Mouse (Mus musculus) ES-CJ7 (cell line): ENCODE data around the gene Bhmt2.

Source experiments
- DNase-seq: peaks from one replicate; pipeline ENCODE4 v3.0.0; 2011; ENCODE audit warnings: low read depth, low spot score

Gene Bhmt2

DNA sequence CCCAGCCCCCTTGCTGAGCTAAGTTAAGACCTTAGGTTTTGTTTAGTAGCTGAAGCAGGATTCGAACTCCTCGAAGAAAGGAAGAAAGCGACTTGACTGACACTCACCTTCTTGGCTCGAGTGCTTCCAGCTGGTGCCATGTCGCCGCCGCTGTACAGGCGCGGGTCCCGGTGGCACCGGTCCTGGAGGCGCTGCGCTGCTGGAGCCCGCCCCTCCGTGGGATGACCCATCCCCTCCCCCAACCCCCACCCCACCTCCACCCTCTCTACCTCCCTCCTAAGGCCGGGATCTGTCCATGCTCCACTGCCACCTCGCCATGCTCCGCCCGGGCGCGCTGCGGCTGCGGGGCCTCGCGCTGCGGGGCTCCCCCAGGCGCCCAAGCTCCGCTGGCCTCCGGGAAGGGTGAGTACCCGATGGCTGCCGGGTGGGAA is at the start of gene Bhmt2, which contains the start of gene Dmgdh:
TSS of gene Bhmt2 (minus strand) at position 172 of the 431 bp plus-strand sequence.
TSS of gene Dmgdh (plus strand) at position 303 of the 431 bp plus-strand sequence.
- DNase-seq = peak; percentile 55

DNA sequence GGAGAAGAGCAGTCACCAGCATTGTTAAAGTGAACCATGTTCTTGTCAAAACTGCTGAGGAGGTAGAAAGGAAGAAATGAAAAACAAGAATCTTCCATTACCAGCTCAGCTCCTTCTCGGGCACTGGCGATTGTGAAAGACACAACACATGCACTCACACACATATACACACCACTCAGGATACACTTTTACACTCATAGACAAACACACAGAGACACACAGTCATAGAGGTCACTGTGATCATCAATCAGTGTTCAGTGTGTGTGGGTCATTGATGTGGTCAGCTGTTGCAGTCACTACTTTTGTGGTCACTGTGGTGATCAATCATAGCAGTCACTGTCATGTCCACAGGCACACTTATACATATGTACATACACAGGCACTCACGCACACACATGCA is 49.4 kb upstream of the Bhmt2 start:
- no peak for DNase-seq

DNA sequence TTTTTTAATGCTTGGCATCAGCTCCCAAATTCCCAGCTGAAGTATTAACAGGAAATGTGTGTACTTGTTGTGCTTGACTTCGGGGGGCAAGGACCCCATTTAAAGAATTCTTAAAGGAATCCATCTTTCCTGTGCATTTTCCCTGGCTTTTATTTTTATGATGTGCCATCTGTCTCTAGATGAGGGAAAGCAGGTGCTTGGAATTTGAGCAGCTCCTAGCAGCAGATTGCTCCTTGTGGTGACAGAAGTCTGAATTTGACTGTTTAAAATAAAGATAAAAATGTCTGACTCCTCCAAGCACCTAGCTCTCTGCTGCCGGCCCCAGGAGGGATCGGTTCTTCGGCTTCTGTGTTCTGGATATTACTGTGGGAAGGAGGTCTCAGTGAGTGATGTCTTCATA is 47.8 kb upstream of the Bhmt2 start:
- no peak for DNase-seq

DNA sequence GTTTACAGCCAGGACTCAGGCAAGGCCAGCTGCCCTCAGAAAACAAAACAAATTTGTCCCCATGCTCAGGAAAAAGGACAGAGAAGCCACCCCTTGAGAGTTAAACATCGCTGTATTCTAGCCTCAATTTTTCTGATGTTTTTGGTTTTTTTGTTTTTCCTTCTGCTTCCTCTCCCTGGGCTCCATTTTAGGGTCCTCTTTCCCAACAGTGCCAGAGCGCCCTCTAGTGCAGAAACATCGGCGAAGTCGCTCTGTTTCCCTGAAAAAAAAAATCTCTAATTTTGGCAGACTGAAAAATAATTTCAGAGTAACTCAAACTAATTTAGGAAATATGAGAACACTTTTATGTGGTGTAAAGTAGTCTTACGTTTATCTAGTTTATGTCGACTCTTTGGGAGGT is 44.8 kb upstream of the Bhmt2 start:
- peak; percentile 52 for DNase-seq

DNA sequence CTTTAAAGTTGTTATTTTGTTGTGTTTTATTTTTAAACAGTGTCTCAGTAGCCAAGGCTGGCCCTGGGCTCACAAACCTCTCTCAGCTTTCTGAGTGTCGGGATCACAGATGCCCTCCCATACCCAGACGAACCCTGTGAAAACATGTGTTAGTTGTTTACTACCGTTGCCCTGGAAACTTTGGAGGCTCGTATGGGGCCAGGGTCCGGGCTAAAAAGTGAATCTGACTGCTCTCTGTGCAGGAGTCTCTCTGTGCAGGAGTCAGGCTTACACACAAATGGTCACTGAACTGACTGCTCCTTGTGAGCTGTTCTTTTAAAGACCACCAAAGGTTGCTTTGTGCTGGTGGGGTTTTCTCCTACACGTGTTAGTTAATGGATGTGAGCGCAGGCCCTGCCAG is 43.0 kb upstream of the Bhmt2 start:
- DNase-seq = no peak

DNA sequence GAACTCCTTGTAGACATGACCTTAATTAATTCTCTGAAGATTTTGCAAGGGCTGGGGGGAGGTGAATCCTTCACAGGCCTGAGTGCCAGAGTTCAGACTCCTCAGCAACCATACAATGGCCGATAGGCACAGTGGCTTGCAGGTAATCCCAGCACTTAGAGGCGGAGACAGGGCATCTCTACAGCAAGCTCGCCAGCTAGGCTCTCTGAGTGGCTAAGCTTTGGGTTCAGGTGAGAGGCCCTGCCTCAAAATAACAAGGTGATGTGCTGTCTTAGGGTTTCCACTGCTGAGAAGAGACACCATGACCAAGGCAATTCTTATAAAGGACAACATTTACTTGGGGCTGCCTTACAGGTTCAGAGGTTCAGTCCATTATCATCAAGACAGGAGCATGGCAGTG is 39.7 kb upstream of the Bhmt2 start:
- no peak for DNase-seq

DNA sequence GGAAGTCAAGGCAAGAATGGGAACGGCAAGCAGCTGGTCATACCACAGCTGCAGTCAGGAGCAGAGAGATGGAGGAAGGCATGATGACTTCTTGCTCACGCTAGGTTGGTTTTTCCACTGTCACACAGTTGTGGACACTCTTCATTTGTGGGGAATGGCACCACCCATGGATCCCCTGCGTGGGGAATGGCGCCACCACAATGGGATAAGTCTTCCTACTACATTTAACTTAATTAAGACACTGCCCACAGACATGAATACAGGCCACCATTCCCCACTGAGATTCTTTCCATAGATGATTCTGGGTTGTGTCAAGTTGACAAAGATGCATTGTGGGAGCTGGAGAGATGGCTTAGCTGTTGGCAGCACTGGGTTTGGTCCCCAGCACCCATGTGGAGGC is 38.3 kb upstream of the Bhmt2 start:
- DNase-seq = no peak

DNA sequence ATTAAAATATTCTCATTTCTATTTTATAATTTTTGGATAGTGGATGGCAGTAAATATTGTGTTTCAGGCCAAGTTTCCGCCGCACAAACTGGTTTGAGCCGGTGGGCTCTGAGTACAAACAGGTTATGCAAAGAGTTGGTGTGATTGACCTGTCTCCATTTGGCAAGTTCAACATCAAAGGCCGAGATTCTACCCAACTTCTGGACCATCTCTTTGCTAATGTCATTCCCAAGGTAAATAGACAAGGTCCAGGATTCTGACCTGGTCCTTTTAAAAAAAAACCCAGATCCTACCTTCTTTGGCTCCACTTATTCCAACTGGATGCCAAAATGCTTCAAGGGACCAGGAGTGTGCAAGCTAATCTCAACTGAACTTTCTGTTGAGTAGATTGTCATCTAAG is 37.1 kb upstream of the Bhmt2 start:
- no peak for DNase-seq

DNA sequence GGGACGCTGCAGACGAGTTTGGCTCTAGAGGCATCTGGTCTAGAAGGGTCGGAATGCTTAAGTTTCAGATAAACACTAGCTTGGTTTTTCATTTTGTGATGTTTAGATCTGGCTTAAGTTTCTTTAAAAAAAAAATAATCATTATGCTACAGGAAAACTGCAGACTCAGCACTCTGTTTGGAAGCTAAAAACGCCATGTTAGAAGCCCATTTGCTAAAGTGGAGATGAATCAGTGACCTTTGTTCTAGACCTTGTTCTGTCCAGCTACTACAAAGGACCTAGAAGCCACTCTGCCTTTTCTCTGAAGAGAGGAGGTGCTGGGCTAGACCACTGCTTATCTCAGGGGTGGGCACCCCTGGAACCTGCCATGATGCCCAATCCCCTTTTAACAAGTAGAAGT is 36.2 kb upstream of the Bhmt2 start:
- DNase-seq = no peak

DNA sequence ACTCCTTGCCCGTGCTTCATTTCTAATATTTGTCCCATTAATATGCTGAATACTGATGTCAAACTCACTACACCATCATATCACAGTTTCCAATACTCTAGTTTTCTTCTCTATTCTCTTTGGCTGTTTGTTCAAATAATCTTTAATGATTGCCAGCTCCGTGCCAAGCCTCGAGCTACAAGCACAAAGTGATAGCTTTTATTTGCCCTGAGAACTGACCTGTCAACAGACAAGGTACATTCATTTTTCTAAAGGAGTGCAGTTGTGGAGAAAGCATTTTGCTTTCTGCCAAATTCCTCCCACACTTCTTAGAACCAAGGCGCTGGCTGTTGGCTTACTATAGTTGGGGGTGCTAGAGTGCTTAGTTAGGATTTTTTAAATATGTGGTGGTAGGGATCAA is 33.2 kb upstream of the Bhmt2 start:
- DNase-seq = no peak

DNA sequence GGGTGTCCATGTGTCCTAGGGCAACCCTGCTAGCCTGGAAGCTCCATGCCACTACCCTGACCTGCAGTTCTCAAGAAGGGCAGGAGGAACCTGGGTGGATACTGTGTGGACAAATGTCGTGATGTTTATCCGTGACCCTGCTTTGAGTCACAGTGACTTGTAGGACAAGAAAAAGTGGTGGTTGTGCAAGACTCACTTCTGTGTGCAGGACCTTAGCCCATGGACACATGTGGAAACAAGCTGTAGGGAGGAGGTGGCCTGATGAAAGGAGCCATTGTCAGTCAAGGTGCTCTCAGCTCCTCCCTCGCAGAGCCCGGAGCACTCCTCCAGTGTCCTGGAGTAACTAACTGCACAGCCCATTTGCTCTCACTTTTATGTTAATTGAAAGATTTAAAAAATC is 31.6 kb upstream of the Bhmt2 start:
- no peak for DNase-seq

DNA sequence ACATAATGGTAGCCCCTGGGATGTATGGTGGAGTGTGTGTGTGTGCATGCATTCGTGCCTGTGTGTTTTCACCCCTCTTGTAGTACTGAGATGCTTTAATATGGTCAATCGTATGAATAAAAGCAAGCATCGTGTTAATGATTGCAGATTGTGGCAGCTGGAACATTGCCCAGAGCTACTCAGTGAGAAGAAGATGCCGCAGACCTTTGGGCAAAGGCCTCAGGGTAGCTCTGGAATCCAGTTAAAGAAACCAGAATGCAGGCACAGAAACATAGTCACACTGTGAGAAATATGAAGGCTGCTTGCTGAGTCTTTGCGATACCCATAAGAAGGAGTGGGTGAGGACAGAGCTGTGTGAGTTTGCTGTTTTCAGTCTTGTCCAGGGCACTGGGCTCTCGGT is 24.8 kb upstream of the Bhmt2 start:
- DNase-seq = no peak

DNA sequence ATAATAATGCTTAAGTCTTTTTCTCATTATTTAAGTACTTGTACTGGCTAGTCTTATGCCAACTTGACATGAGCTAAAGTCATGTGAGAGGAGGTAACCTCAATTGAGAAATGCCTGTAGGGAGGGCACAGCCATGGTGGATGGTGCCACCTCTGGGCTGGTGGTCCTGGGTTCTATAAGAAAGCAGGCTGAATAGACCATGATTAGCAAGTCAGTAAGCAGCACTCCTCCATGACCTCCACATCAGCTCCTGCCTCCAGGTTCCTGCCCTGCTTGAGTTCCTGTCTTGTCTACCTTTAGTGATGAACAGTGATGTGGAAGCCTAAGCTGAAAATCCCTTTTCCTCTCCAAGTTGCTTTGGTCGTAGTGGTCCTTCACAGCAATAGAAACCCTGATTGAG is 16.7 kb upstream of the Bhmt2 start:
- DNase-seq = no peak

DNA sequence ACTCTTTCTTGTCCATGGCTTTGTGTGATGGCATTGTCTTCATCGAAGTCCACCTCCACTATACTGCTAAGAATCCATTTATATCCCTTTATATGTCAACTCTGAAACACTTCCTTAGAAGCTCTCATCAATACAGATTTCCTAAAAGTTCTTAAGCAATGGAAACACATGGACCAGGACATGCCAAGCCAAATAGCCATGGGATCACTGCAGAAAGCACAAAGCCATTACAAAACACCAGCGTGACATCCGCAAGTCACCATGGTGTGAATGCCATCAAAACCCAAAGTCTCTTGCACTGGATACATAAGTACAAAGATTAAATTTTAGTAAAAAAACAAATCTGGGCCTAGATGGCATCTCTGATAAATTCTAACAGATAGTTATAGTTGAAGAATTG is 15.5 kb upstream of the Bhmt2 start:
- no peak for DNase-seq

DNA sequence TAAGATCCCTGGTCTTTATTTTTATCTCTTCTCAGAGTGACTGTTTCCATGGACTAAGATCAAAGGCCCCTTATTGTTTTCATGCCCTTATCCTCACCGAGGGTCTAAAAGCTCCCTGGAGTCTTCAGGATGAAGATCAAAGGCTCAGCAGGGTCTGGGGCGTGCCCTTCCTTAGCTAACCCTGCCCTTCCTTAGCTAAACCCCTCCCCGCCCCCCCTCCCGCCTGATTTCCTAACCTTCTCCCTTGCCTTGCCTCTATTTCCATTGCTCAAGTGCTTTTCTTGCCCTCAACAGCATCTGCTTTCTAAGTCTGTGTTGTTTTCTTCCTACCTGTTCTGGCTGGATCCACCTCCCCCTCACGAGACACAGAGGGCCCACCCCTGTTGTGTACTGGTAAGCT is 13.2 kb upstream of the Bhmt2 start:
- DNase-seq = peak; percentile 81

DNA sequence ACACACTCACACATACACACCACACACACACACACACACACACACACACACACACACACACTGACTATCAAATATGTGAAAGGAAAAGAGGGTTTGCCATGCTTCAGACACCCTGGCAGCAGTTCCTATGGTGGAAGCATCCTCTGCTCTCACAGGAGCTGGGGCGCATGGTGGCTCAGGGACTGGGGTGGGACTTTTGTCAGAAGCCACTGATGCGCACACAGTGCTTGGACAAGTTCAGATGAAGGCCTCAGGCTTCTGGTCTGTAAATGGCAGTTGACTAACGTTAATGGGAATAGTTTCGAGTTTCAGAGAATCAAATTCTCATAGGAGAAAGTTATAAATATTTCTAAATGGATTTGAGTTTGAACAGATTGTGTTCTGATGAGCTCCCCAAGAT is 11.1 kb upstream of the Bhmt2 start:
- DNase-seq = no peak

DNA sequence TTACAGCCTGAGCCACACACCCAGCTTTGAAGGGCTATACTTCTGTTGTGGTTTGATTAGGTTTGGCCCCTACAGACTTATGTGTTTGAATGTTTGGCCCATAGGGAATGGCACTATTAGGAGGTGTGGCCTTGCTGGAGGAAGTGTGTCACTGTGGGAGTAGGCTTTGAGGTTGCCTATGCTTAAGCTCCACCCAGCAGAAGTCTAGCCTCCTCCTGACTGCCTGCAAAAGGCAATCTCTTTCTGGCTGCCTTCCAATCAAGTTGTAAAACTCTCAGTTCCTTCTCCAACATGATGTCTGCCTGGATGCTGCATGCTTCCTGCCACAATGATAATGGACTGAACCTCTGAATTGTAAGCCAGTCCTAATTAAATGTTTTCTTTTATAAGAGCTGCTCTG is 9.2 kb upstream of the Bhmt2 start:
- DNase-seq = peak; percentile 22

DNA sequence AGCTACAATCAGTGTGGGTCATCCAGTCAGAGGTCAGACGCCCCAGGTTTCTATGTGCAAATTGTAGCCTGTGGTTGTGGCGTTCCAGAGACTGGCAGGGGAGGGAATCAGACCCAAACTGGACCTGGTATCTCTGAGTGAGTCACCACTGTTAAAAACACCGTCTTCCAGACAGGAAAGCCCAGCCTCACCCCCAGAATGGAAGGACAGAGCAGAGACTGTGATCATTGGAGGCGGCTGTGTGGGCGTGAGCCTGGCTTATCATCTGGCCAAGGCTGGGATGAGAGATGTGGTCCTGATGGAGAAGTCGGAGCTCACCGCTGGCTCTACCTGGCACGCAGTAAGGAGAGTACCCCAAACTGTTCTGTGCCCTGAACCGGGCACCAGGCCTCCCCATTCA is 2.8 kb upstream of the Bhmt2 start:
- no peak for DNase-seq

DNA sequence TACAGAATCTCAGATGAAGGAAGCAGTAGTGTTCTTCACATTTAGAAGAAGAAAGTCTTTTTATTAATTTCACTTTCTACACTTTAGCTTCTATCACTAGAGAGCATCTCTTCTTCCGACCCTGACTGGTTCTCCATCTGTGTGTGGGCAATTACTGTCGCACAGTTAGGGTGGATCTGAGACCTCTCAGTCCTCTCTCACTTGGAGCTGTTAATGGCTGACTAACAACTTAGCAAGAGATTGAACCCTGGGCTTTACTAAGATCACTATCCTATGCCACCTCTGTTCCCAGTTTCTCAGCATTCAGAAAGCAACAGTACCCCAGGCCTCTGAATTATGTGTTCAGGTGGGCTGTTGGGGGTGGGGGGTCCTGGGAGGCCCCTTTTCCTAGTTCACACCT is 806 bp downstream of the Bhmt2 start:
- no peak for DNase-seq

DNA sequence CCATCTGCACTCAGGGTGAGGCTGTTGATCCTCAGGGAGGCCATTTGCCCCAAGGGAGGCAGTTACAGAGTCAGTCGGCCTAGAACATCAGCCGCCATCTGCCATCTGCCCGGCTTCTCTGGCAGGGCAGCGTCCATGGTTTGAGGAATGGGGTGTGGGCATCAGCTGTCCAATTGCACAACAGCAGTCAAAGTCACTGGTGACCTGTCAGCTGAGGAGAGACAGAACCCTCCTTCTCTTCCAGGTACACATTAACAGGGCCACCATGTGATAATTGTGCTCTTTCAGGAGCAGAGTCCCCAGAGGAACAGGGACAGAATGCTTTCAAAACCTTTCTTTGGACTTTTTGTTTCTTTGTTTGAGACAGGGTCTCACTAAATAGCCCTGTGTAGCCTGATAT is 1.7 kb downstream of the Bhmt2 start:
- DNase-seq = no peak

DNA sequence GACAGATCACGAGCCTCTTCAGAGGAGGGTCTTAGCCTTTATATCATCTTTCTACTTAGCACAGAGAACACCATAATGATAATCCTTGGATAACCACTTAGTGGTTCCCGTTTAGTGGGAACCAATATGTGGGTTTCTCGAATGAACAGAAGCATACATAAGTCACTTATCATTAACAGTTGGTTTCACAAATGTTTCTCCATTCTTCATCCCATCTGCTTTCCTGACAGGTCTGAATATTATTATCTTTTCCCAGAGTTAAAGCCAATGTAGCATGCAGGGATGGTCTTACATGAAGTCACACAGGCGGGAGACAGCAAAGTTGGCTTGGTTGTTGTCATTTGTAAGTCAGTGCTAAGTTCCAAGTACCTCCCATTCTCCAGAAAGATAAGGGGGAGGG is 6.5 kb downstream of the Bhmt2 start:
- DNase-seq = no peak

DNA sequence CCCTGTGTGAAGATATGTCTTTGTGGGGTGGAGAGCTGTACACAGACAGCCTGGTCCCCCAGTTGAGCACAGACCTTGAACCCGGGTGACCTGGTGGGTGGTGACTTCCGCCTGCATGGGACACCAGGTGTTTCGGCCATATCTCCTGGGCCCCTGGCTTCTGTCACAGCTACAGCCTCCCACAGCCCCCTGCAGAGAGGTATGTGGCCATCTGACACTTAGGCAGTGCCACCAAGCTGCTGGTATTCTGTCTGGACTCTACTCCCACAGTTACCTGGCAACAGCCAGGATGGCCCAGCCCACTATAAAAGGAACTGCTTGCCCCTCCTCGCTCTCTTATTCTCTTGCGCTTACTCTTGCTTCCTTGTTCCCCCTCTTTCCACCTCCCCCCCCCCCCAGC is 16.2 kb downstream of the Bhmt2 start:
- DNase-seq = no peak

DNA sequence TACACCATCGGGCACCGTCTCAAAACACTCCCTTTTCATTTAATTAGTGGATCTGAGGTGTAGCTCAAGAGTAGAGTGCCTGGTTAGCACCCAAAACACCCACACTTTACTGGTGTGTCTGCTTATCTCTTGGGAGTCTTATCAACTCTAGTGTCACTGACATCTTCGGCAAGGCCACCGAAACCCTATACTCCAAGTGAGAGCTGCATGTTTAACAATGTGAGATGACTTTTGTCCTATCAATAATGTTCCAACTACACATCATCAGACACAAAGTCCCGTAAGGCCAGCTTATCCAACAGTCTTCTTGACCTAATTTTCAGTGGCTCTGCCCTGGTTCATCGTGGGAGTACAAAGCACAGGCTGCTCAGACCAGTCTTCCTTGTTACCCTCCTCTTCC is 20.7 kb downstream of the Bhmt2 start:
- no peak for DNase-seq

DNA sequence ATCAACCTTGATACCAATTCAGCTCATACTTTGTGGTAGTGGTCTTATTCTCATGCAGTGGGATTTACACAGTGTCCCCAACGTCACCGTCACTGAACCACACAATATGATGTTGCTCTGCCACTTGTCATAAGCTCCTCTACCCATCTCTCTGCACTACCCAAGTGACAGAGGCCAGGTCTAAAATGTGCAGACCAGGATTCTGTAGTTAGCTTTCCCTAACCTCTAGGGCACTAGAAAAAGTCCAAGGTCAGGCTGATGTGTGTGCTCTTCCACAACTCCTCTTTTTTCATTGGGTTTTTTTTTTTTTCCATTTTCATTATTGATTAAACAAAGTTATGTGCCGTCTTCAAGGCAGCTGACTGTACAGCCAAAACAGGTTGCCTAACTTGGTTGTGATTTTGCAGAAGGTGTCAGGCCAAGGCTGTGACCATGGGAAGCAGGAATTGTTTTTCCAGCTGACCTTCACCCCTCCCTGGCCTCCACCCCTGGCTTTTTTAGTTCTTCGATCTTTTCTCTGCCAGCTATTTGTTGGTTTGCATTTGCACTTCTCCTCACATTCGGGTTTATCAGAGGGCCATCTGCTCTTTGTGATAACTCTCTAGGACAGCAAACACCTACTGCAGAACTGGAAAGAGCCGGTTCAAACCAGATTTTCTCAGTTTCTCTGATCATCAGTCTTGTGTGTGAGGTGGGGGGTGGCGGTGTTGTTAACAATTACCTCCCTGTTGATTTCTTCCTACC is 25.5 kb downstream of the Bhmt2 start:
- DNase-seq = peak; percentile 86
